Mouse (Mus musculus): ENCODE results near the gene Ptprk. TPM values are rescaled to one million over a fixed set of nuclear protein-coding genes. Genes with fewer than 3 reads are reported as not detected.

Ptprk gene
- 5.3 and 6.0 TPM in 2 replicates for polyA plus RNA-seq (2012; rRNA removed)

DNA sequence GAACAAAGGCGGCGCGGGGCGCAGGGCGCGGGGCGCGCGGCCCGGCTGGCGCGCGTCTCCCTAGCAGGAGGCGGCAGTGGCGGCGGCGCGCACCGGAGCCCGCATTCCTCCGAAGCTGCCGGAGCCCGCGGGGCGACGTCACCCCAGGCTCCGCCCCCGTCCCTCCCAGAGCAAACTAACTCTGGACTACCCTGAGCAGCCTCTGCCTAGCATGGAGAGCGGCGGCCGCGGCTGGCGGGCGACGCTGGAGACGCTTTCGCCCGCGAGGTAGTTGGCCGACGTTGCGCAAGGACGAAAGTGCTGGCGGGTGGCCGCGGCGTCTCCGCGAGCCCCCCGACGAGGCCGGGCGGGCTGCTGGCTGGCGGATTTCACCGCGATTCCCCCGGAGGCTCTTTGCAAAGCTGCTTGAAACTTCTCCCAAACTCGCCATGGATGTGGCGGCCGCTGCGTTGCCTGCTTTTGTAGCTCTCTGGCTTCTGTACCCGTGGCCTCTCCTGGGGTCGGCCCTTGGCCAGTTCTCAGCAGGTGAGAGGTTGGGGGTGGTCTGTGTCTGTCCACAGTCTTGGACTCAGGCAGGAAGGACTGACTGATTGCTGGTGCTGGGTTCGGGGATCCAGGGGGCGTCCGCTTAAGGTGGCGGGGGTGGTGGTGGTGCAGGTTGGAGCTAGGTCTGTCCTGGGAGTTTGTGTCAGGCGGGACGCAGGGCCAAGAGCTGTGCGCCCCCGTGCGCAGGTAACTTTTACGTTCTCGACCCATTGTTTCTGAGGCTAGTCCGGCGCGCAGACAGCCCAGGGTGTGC is at the start of gene Ptprk:
TSS of gene Ptprk (plus strand) at position 168 of the 799 bp plus-strand sequence.
- TF ChIP-seq POLR2A (IDR thresholded peaks at IDR 0.05; ENCODE audit: control insufficient read depth, extremely low read depth, insufficient read depth, low read length, poor library complexity) (0 out of 2 replicates have a peak, but pooled peaks have one; percentile 12), CTCF (IDR thresholded peaks at IDR 0.05; ENCODE audit: borderline replicate concordance, control insufficient read depth, extremely low read depth, insufficient read depth, low read length, poor library complexity) (no peak)
- WGBS: under 1% methylated on average over 77 of the region's 77 CpGs

DNA sequence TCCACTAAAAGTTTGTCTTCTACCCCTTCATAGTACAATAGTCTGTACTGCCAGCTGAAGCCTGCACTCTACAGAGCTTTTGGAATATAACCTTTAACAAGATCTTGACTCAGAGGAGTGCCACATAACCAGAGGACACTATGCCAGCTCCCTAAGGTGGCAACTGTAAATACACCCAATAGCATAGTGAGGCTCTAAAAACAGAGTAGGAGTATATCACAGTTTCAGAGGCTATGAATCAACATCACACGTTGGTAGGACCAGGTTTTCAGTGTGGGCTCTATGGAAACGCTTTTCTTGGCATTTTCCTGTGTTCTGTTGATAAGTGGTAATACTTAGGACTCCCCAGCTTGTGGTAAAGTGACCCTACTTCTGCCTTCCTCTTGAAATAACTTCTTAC is 46.8 kb upstream of the Ptprk start:
- H3K27me3 ChIP-seq (ENCODE audit: control insufficient read depth, insufficient read depth, low read length): no peaks in the 10 kb centered on the region
- WGBS: 55% methylated on average over 2 of the region's 2 CpGs

More for the DNA sequence above, at the start of gene Ptprk:
- Histone ChIP-seq H3K36me3 (ENCODE audit: control insufficient read depth, insufficient read depth, low read length) (no peaks in the 10 kb centered on the region), H3K4me3 (ENCODE audit: control insufficient read depth, insufficient read depth, low read length) (peak within 1 kb of the TSS; percentile 39), H3K27ac (ENCODE audit: control insufficient read depth, insufficient read depth, low read length) (no peak within 1 kb of the TSS; the same call in 1 of the 2 replicates), H3K4me1 (replicated peaks; ENCODE audit: control insufficient read depth, insufficient read depth, low read length) (no peaks in the 10 kb centered on the region; the same call in 1 of the 2 replicates), H3K27me3 (ENCODE audit: control insufficient read depth, insufficient read depth, low read length) (peaks cover 7% of the 10 kb centered on the region)
- peak; percentile 38 for DNase-seq

DNA sequence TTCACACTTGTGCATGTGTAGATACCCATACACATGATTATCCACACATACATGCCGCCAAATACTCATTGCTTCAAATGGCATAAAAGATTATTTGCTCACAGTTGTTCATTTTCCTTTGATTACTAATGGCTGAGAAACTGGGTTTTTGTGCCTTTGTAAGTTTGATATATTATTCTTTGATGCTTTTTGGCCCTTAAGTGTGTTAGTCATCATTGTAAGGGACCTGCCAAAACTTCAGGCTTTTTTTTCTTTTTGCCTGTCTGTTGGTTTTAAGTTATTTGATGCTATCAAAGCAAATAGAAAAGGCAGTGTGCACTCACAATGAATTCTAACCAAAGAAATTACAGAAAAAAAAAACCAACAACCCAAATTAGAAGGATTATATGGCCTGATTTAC is 38.2 kb upstream of the Ptprk start:
- WGBS: 100% methylated on average over 1 of the region's 1 CpGs
- Histone ChIP-seq H3K27ac (ENCODE audit: control insufficient read depth, insufficient read depth, low read length) (no peak overlapping the region), H3K36me3 (ENCODE audit: control insufficient read depth, insufficient read depth, low read length) (no peaks in the 10 kb centered on the region), H3K4me1 (replicated peaks; ENCODE audit: control insufficient read depth, insufficient read depth, low read length) (no peaks in the 10 kb centered on the region), H3K27me3 (ENCODE audit: control insufficient read depth, insufficient read depth, low read length) (no peaks in the 10 kb centered on the region), H3K4me3 (ENCODE audit: control insufficient read depth, insufficient read depth, low read length) (no peak overlapping the region)
- TF ChIP-seq POLR2A (IDR thresholded peaks at IDR 0.05; ENCODE audit: control insufficient read depth, extremely low read depth, insufficient read depth, low read length, poor library complexity): no peak
- no peak for TF ChIP-seq CTCF (IDR thresholded peaks at IDR 0.05; ENCODE audit: borderline replicate concordance, control insufficient read depth, extremely low read depth, insufficient read depth, low read length, poor library complexity)
- no peak for DNase-seq

More for the DNA sequence above, 46.8 kb upstream of the Ptprk start:
- H3K4me3 ChIP-seq (ENCODE audit: control insufficient read depth, insufficient read depth, low read length): no peak overlapping the region
- no peak overlapping the region for H3K27ac ChIP-seq (ENCODE audit: control insufficient read depth, insufficient read depth, low read length)
- TF ChIP-seq POLR2A (IDR thresholded peaks at IDR 0.05; ENCODE audit: control insufficient read depth, extremely low read depth, insufficient read depth, low read length, poor library complexity) (no peak), CTCF (IDR thresholded peaks at IDR 0.05; ENCODE audit: borderline replicate concordance, control insufficient read depth, extremely low read depth, insufficient read depth, low read length, poor library complexity) (no peak)
- DNase-seq: no peak
- H3K4me1 ChIP-seq (replicated peaks; ENCODE audit: control insufficient read depth, insufficient read depth, low read length): no peaks in the 10 kb centered on the region
- H3K36me3 ChIP-seq (ENCODE audit: control insufficient read depth, insufficient read depth, low read length): no peaks in the 10 kb centered on the region

DNA sequence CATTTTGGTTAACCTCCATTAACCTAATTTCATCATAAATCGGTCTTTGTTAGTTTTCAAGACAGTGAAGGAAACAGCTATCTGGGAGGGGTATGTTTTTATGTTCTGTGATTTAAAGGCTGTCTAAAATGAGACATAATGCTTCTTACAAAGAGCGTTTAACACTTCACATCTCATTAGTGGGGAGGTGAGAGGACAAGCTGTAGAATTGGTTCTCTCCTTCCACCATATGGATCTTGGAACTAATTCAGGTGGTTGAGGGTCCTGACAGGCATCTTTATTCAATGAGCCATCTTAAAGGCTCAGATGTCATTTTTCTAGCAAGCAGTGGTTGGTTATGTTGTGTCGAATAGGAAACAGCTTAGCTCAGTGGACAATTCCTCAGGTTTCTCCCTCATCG is 19.9 kb upstream of the Ptprk start:
- Histone ChIP-seq H3K36me3 (ENCODE audit: control insufficient read depth, insufficient read depth, low read length) (no peaks in the 10 kb centered on the region), H3K4me3 (ENCODE audit: control insufficient read depth, insufficient read depth, low read length) (no peak overlapping the region), H3K27ac (ENCODE audit: control insufficient read depth, insufficient read depth, low read length) (no peak overlapping the region), H3K4me1 (replicated peaks; ENCODE audit: control insufficient read depth, insufficient read depth, low read length) (no peaks in the 10 kb centered on the region), H3K27me3 (ENCODE audit: control insufficient read depth, insufficient read depth, low read length) (no peaks in the 10 kb centered on the region)
- 89% methylated on average over 4 of the region's 4 CpGs for WGBS
- no peak for DNase-seq
- TF ChIP-seq POLR2A (IDR thresholded peaks at IDR 0.05; ENCODE audit: control insufficient read depth, extremely low read depth, insufficient read depth, low read length, poor library complexity) (no peak), CTCF (IDR thresholded peaks at IDR 0.05; ENCODE audit: borderline replicate concordance, control insufficient read depth, extremely low read depth, insufficient read depth, low read length, poor library complexity) (no peak)

DNA sequence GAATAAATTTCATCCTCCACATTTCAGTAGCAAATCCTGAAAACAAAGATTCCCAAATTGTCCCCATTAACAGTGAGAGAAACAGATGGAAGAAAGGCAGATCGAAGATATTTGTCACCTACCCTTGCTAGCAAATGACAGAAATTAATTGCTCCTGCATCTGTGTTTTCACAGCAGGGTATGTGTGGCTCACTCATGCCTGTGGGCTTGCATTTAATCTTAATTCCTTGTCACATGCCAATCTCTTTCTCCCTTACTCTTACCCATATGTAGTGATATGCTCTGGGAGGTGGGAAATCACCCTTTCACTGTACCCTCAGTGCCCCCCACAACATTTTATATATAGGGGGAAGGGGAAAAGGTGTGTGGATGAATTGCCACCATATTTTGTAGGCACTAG is 15.4 kb upstream of the Ptprk start:
- TF ChIP-seq POLR2A (IDR thresholded peaks at IDR 0.05; ENCODE audit: control insufficient read depth, extremely low read depth, insufficient read depth, low read length, poor library complexity) (no peak), CTCF (IDR thresholded peaks at IDR 0.05; ENCODE audit: borderline replicate concordance, control insufficient read depth, extremely low read depth, insufficient read depth, low read length, poor library complexity) (no peak)
- Histone ChIP-seq H3K27ac (ENCODE audit: control insufficient read depth, insufficient read depth, low read length) (no peak overlapping the region), H3K4me3 (ENCODE audit: control insufficient read depth, insufficient read depth, low read length) (no peak overlapping the region), H3K27me3 (ENCODE audit: control insufficient read depth, insufficient read depth, low read length) (no peaks in the 10 kb centered on the region), H3K4me1 (replicated peaks; ENCODE audit: control insufficient read depth, insufficient read depth, low read length) (no peaks in the 10 kb centered on the region), H3K36me3 (ENCODE audit: control insufficient read depth, insufficient read depth, low read length) (no peaks in the 10 kb centered on the region)
- WGBS: 80% methylated on average over 1 of the region's 1 CpGs
- no peak for DNase-seq

DNA sequence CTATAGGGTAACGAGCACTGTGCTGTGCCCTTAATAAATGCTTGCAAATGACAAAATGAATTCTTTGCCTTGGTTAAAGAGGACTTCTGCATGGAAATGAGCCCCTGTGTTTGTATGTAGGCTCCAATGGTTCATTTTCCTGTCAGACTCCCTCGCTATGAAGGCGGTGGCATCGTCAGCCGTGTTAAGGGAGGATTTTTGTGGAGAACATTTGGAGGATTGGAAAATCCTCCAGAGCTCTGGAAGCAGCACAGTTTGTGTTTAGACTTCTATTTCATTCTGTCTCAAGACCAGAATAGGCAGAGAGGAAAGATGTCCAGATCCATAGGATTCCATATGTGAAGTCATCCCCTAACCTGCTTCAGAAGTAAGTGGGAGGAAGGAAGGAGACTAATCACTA is 6.6 kb upstream of the Ptprk start:
- H3K36me3 ChIP-seq (ENCODE audit: control insufficient read depth, insufficient read depth, low read length): no peaks in the 10 kb centered on the region
- H3K27ac ChIP-seq (ENCODE audit: control insufficient read depth, insufficient read depth, low read length): no peak overlapping the region
- H3K4me3 ChIP-seq (ENCODE audit: control insufficient read depth, insufficient read depth, low read length): no peak overlapping the region
- H3K27me3 ChIP-seq (ENCODE audit: control insufficient read depth, insufficient read depth, low read length): no peaks in the 10 kb centered on the region
- 99% methylated on average over 5 of the region's 5 CpGs for WGBS
- no peak for DNase-seq
- H3K4me1 ChIP-seq (replicated peaks; ENCODE audit: control insufficient read depth, insufficient read depth, low read length): no peaks in the 10 kb centered on the region
- TF ChIP-seq POLR2A (IDR thresholded peaks at IDR 0.05; ENCODE audit: control insufficient read depth, extremely low read depth, insufficient read depth, low read length, poor library complexity): no peak
